Mouse (Mus musculus): Measurements from ENCODE around the gene Myl7. TPM values are rescaled to one million over a fixed set of nuclear protein-coding genes. Genes with fewer than 3 reads are reported as not detected.

The Myl7 gene
- polyA plus RNA-seq, 1 experiment from 2014 or later, result 5.8 TPM

- Histone ChIP-seq H3K36me3 (no peaks in the 10 kb centered on the region), H3K4me2 (no peak overlapping the region), H3K27ac (no peak overlapping the region), H3K4me3 (replicated peaks) (no peak overlapping the region), H3K27me3 (0 out of 2 replicates have a peak, but pooled peaks cover 6% of the 10 kb centered on the region), H3K9ac (no peak overlapping the region), H3K4me1 (0 out of 2 replicates have a peak, but pooled peaks cover 5% of the 10 kb centered on the region), H3K9me3 (replicated peaks) (no peaks in the 10 kb centered on the region)
- no peak for ATAC-seq (replicated peaks; ENCODE audit: low FRiP score)
- WGBS, result 72% methylated on average over 8 of the region's 8 CpGs
These were observed 17.6 kb upstream of the Myl7 start for GRCm38 (mm10) chr11:5916178-5916548.

GRCm38 (mm10) chr11:5915429-5916177 is 17.0 kb upstream of the Myl7 start:
- H3K27me3 ChIP-seq, result 0 out of 2 replicates have a peak, but pooled peaks cover 6% of the 10 kb centered on the region
- 73% methylated on average over 5 of the region's 5 CpGs for WGBS
- no peak overlapping the region for H3K4me3 ChIP-seq (replicated peaks)
- no peak overlapping the region for H3K9ac ChIP-seq
- H3K4me1 ChIP-seq, result 0 out of 2 replicates have a peak, but pooled peaks cover 5% of the 10 kb centered on the region
- H3K4me2 ChIP-seq, result no peak overlapping the region
- no peaks in the 10 kb centered on the region for H3K36me3 ChIP-seq
- no peak overlapping the region for H3K27ac ChIP-seq
- no peak for ATAC-seq (replicated peaks; ENCODE audit: low FRiP score)
- no peaks in the 10 kb centered on the region for H3K9me3 ChIP-seq (replicated peaks)

- Histone ChIP-seq H3K4me1 (no peaks in the 10 kb centered on the region), H3K4me2 (no peak overlapping the region), H3K9ac (no peak overlapping the region), H3K4me3 (replicated peaks) (no peak overlapping the region), H3K27ac (no peak overlapping the region), H3K36me3 (no peaks in the 10 kb centered on the region), H3K27me3 (0 out of 2 replicates have a peak, but pooled peaks cover 6% of the 10 kb centered on the region), H3K9me3 (replicated peaks) (no peaks in the 10 kb centered on the region)
- no peak for ATAC-seq (replicated peaks; ENCODE audit: low FRiP score)
- WGBS, result 65% methylated on average over 5 of the region's 5 CpGs
These were observed 16.4 kb upstream of the Myl7 start for GRCm38 (mm10) chr11:5914940-5915339.

GRCm38 (mm10) chr11:5913936-5914335 is 15.4 kb upstream of the Myl7 start:
- WGBS, result 78% methylated on average over 4 of the region's 4 CpGs
- Histone ChIP-seq H3K4me1 (no peaks in the 10 kb centered on the region), H3K9ac (no peak overlapping the region), H3K4me2 (no peak overlapping the region), H3K27me3 (0 out of 2 replicates have a peak, but pooled peaks cover 6% of the 10 kb centered on the region), H3K36me3 (no peaks in the 10 kb centered on the region), H3K4me3 (replicated peaks) (no peak overlapping the region), H3K27ac (no peak overlapping the region), H3K9me3 (replicated peaks) (no peaks in the 10 kb centered on the region)
- no peak for ATAC-seq (replicated peaks; ENCODE audit: low FRiP score)

- Histone ChIP-seq H3K4me3 (replicated peaks) (no peak overlapping the region), H3K4me2 (no peak overlapping the region), H3K9me3 (replicated peaks) (no peaks in the 10 kb centered on the region), H3K36me3 (no peaks in the 10 kb centered on the region), H3K4me1 (no peaks in the 10 kb centered on the region), H3K27me3 (0 out of 2 replicates have a peak, but pooled peaks cover 6% of the 10 kb centered on the region), H3K27ac (no peak overlapping the region), H3K9ac (no peak overlapping the region)
- WGBS, result 66% methylated on average over 8 of the region's 8 CpGs
- ATAC-seq (replicated peaks; ENCODE audit: low FRiP score), result no peak
These were observed 14.7 kb upstream of the Myl7 start for GRCm38 (mm10) chr11:5913256-5913655.

- H3K4me2 ChIP-seq, result no peak overlapping the region
- H3K27me3 ChIP-seq, result 0 out of 2 replicates have a peak, but pooled peaks cover 6% of the 10 kb centered on the region
- no peak overlapping the region for H3K27ac ChIP-seq
- ATAC-seq (replicated peaks; ENCODE audit: low FRiP score), result no peak
- H3K4me1 ChIP-seq, result no peaks in the 10 kb centered on the region
- H3K4me3 ChIP-seq (replicated peaks), result no peak overlapping the region
- WGBS, result 33% methylated on average over 5 of the region's 5 CpGs
- no peak overlapping the region for H3K9ac ChIP-seq
- no peaks in the 10 kb centered on the region for H3K9me3 ChIP-seq (replicated peaks)
- no peaks in the 10 kb centered on the region for H3K36me3 ChIP-seq
These were observed 14.1 kb upstream of the Myl7 start for GRCm38 (mm10) chr11:5912635-5913034.

GRCm38 (mm10) chr11:5908642-5909041 is 10.1 kb upstream of the Myl7 start:
- Histone ChIP-seq H3K27me3 (0 out of 2 replicates have a peak, but pooled peaks cover 6% of the 10 kb centered on the region), H3K36me3 (no peaks in the 10 kb centered on the region), H3K9ac (no peak overlapping the region), H3K4me3 (replicated peaks) (no peak overlapping the region), H3K4me1 (peaks cover 3% of the 10 kb centered on the region; the same call in 1 of the 2 replicates), H3K27ac (no peak overlapping the region), H3K4me2 (no peak overlapping the region), H3K9me3 (replicated peaks) (no peaks in the 10 kb centered on the region)
- no peak for ATAC-seq (replicated peaks; ENCODE audit: low FRiP score)
- WGBS, result 73% methylated on average over 4 of the region's 4 CpGs

- H3K4me1 ChIP-seq, result peaks cover 11% of the 10 kb centered on the region
- H3K27me3 ChIP-seq, result peaks cover 10% of the 10 kb centered on the region; the same call in 1 of the 2 replicates
- no peaks in the 10 kb centered on the region for H3K9me3 ChIP-seq (replicated peaks)
- no peak overlapping the region for H3K4me2 ChIP-seq
- H3K9ac ChIP-seq, result no peak overlapping the region
- H3K4me3 ChIP-seq (replicated peaks), result no peak overlapping the region
- no peaks in the 10 kb centered on the region for H3K36me3 ChIP-seq
- no peak for ATAC-seq (replicated peaks; ENCODE audit: low FRiP score)
- no peak overlapping the region for H3K27ac ChIP-seq
- 44% methylated on average over 5 of the region's 5 CpGs for WGBS
These were observed 8.5 kb upstream of the Myl7 start for GRCm38 (mm10) chr11:5907096-5907495.

- Histone ChIP-seq H3K27me3 (peaks cover 17% of the 10 kb centered on the region; the same call in 1 of the 2 replicates), H3K9ac (no peak overlapping the region), H3K4me2 (no peak overlapping the region), H3K4me3 (replicated peaks) (no peak overlapping the region), H3K9me3 (replicated peaks) (no peaks in the 10 kb centered on the region), H3K27ac (no peak overlapping the region), H3K4me1 (peaks cover 23% of the 10 kb centered on the region), H3K36me3 (no peaks in the 10 kb centered on the region)
- WGBS, result 84% methylated on average over 10 of the region's 10 CpGs
- no peak for ATAC-seq (replicated peaks; ENCODE audit: low FRiP score)
These were observed 7.4 kb upstream of the Myl7 start for GRCm38 (mm10) chr11:5905778-5906518.

GRCm38 (mm10) chr11:5904871-5905270 is 6.3 kb upstream of the Myl7 start:
- H3K4me1 ChIP-seq, result peaks cover 25% of the 10 kb centered on the region
- no peak overlapping the region for H3K9ac ChIP-seq
- no peak overlapping the region for H3K4me2 ChIP-seq
- H3K36me3 ChIP-seq, result no peaks in the 10 kb centered on the region
- H3K9me3 ChIP-seq (replicated peaks), result no peaks in the 10 kb centered on the region
- H3K27ac ChIP-seq, result no peak overlapping the region
- no peak overlapping the region for H3K4me3 ChIP-seq (replicated peaks)
- no peak for ATAC-seq (replicated peaks; ENCODE audit: low FRiP score)
- H3K27me3 ChIP-seq, result peaks cover 19% of the 10 kb centered on the region; the same call in 1 of the 2 replicates
- WGBS, result 91% methylated on average over 6 of the region's 6 CpGs

GRCm38 (mm10) chr11:5904357-5904756 is 5.8 kb upstream of the Myl7 start:
- no peaks in the 10 kb centered on the region for H3K36me3 ChIP-seq
- 81% methylated on average over 19 of the region's 19 CpGs for WGBS
- no peak overlapping the region for H3K4me2 ChIP-seq
- no peak overlapping the region for H3K27ac ChIP-seq
- no peaks in the 10 kb centered on the region for H3K9me3 ChIP-seq (replicated peaks)
- no peak for ATAC-seq (replicated peaks; ENCODE audit: low FRiP score)
- peaks cover 25% of the 10 kb centered on the region for H3K4me1 ChIP-seq
- no peak overlapping the region for H3K9ac ChIP-seq
- no peak overlapping the region for H3K4me3 ChIP-seq (replicated peaks)
- peaks cover 19% of the 10 kb centered on the region; the same call in 1 of the 2 replicates for H3K27me3 ChIP-seq

- no peak overlapping the region for H3K27ac ChIP-seq
- no peak overlapping the region for H3K4me2 ChIP-seq
- no peaks in the 10 kb centered on the region for H3K9me3 ChIP-seq (replicated peaks)
- peaks cover 25% of the 10 kb centered on the region for H3K4me1 ChIP-seq
- no peaks in the 10 kb centered on the region for H3K36me3 ChIP-seq
- no peak for ATAC-seq (replicated peaks; ENCODE audit: low FRiP score)
- H3K27me3 ChIP-seq, result peaks cover 22% of the 10 kb centered on the region
- H3K9ac ChIP-seq, result no peak overlapping the region
- no peak overlapping the region for H3K4me3 ChIP-seq (replicated peaks)
- 86% methylated on average over 2 of the region's 2 CpGs for WGBS
These were observed 5.3 kb upstream of the Myl7 start for GRCm38 (mm10) chr11:5903844-5904243.
